Mouse (Mus musculus): Measurements from ENCODE around the gene Suz12.

- TF ChIP-seq CTCF (IDR thresholded peaks at IDR 0.05; ENCODE audit: extremely low read depth, insufficient read depth, insufficient read length, insufficient replicate concordance): no peak
- TF ChIP-seq POLR2A (IDR thresholded peaks at IDR 0.05; ENCODE audit: low read depth, low read length): no peak
Measured at GRCm38 (mm10) chr11:80081786-80082319, 88.9 kb downstream of the Suz12 start.

Measured in spleen, adult 2 months (tissue).